Mouse (Mus musculus): ENCODE measurements around the gene Slco6c1. TPM values are rescaled to one million over a fixed set of nuclear protein-coding genes. Genes with fewer than 3 reads are reported as not detected.

The Slco6c1 gene
- not detected for total RNA-seq (2023)

GRCm38 (mm10) chr1:97128201-97128600 lies at the start of gene Slco6c1:
Gene Slco6c1 (minus strand): TSS chr1:97128301.

